Mouse (Mus musculus): ENCODE measurements around the gene Sh3glb2. TPM values are rescaled to one million over a fixed set of nuclear protein-coding genes. Genes with fewer than 3 reads are reported as not detected.

The Sh3glb2 gene
- polyA plus RNA-seq, 1 experiment from 2014 or later: 208 TPM

- WGBS: 86% methylated on average over 4 of the region's 4 CpGs
- Histone ChIP-seq H3K4me2 (ENCODE audit: low read length) (no peak overlapping the region), H3K9me3 (ENCODE audit: control insufficient read depth, low read length) (no peaks in the 10 kb centered on the region), H3K4me1 (ENCODE audit: control insufficient read depth, insufficient read depth, low read depth, low read length) (no peaks in the 10 kb centered on the region), H3K27me3 (replicated peaks; ENCODE audit: control insufficient read depth, insufficient read depth, low read length) (no peaks in the 10 kb centered on the region), H3K36me3 (ENCODE audit: control insufficient read depth, insufficient read depth, low read length) (peaks cover 26% of the 10 kb centered on the region), H3K4me3 (ENCODE audit: low read length) (no peak overlapping the region), H3K9ac (ENCODE audit: low read depth, low read length) (no peak overlapping the region), H3K27ac (ENCODE audit: low read depth, low read length) (no peak overlapping the region)
- no peak for ATAC-seq
These were observed 26.5 kb upstream of the Sh3glb2 start for GRCm38 (mm10) chr2:30385591-30385990.

- ATAC-seq: no peak
- H3K27me3 ChIP-seq (replicated peaks; ENCODE audit: control insufficient read depth, insufficient read depth, low read length): no peaks in the 10 kb centered on the region
- 75% methylated on average over 5 of the region's 5 CpGs for WGBS
- no peak overlapping the region for H3K9ac ChIP-seq (ENCODE audit: low read depth, low read length)
- H3K4me1 ChIP-seq (ENCODE audit: control insufficient read depth, insufficient read depth, low read depth, low read length): no peaks in the 10 kb centered on the region
- H3K4me3 ChIP-seq (ENCODE audit: low read length): no peak overlapping the region
- H3K36me3 ChIP-seq (ENCODE audit: control insufficient read depth, insufficient read depth, low read length): peaks cover 28% of the 10 kb centered on the region
- no peak overlapping the region for H3K4me2 ChIP-seq (ENCODE audit: low read length)
- no peaks in the 10 kb centered on the region for H3K9me3 ChIP-seq (ENCODE audit: control insufficient read depth, low read length)
- H3K27ac ChIP-seq (ENCODE audit: low read depth, low read length): no peak overlapping the region
These were observed 25.7 kb upstream of the Sh3glb2 start for GRCm38 (mm10) chr2:30384814-30385213.

GRCm38 (mm10) chr2:30381377-30381725 is 22.2 kb upstream of the Sh3glb2 start:
- H3K9me3 ChIP-seq (ENCODE audit: control insufficient read depth, low read length): no peaks in the 10 kb centered on the region
- peaks cover 45% of the 10 kb centered on the region for H3K36me3 ChIP-seq (ENCODE audit: control insufficient read depth, insufficient read depth, low read length)
- H3K27ac ChIP-seq (ENCODE audit: low read depth, low read length): no peak overlapping the region
- no peak for ATAC-seq
- no peaks in the 10 kb centered on the region for H3K27me3 ChIP-seq (replicated peaks; ENCODE audit: control insufficient read depth, insufficient read depth, low read length)
- no peak overlapping the region for H3K9ac ChIP-seq (ENCODE audit: low read depth, low read length)
- 96% methylated on average over 4 of the region's 4 CpGs for WGBS
- no peaks in the 10 kb centered on the region for H3K4me1 ChIP-seq (ENCODE audit: control insufficient read depth, insufficient read depth, low read depth, low read length)
- no peak overlapping the region for H3K4me2 ChIP-seq (ENCODE audit: low read length)
- no peak overlapping the region for H3K4me3 ChIP-seq (ENCODE audit: low read length)

- no peak for ATAC-seq
- 94% methylated on average over 9 of the region's 10 CpGs for WGBS
- Histone ChIP-seq H3K9me3 (ENCODE audit: control insufficient read depth, low read length) (no peaks in the 10 kb centered on the region), H3K36me3 (ENCODE audit: control insufficient read depth, insufficient read depth, low read length) (peaks cover 50% of the 10 kb centered on the region), H3K9ac (ENCODE audit: low read depth, low read length) (no peak overlapping the region), H3K27me3 (replicated peaks; ENCODE audit: control insufficient read depth, insufficient read depth, low read length) (no peaks in the 10 kb centered on the region), H3K4me2 (ENCODE audit: low read length) (no peak overlapping the region), H3K4me1 (ENCODE audit: control insufficient read depth, insufficient read depth, low read depth, low read length) (no peaks in the 10 kb centered on the region), H3K4me3 (ENCODE audit: low read length) (no peak overlapping the region), H3K27ac (ENCODE audit: low read depth, low read length) (no peak overlapping the region)
These were observed 21.6 kb upstream of the Sh3glb2 start for GRCm38 (mm10) chr2:30380564-30381376.

- no peak overlapping the region for H3K4me3 ChIP-seq (ENCODE audit: low read length)
- WGBS: 95% methylated on average over 7 of the region's 7 CpGs
- no peak for ATAC-seq
- H3K27me3 ChIP-seq (replicated peaks; ENCODE audit: control insufficient read depth, insufficient read depth, low read length): no peaks in the 10 kb centered on the region
- no peak overlapping the region for H3K27ac ChIP-seq (ENCODE audit: low read depth, low read length)
- peaks cover 52% of the 10 kb centered on the region for H3K36me3 ChIP-seq (ENCODE audit: control insufficient read depth, insufficient read depth, low read length)
- no peak overlapping the region for H3K4me2 ChIP-seq (ENCODE audit: low read length)
- H3K9me3 ChIP-seq (ENCODE audit: control insufficient read depth, low read length): no peaks in the 10 kb centered on the region
- no peak overlapping the region for H3K9ac ChIP-seq (ENCODE audit: low read depth, low read length)
- no peaks in the 10 kb centered on the region for H3K4me1 ChIP-seq (ENCODE audit: control insufficient read depth, insufficient read depth, low read depth, low read length)
These were observed 20.2 kb upstream of the Sh3glb2 start for GRCm38 (mm10) chr2:30379307-30379706.

- Histone ChIP-seq H3K36me3 (ENCODE audit: control insufficient read depth, insufficient read depth, low read length) (peaks cover 55% of the 10 kb centered on the region), H3K9me3 (ENCODE audit: control insufficient read depth, low read length) (no peaks in the 10 kb centered on the region), H3K27me3 (replicated peaks; ENCODE audit: control insufficient read depth, insufficient read depth, low read length) (no peaks in the 10 kb centered on the region), H3K4me1 (ENCODE audit: control insufficient read depth, insufficient read depth, low read depth, low read length) (no peaks in the 10 kb centered on the region), H3K4me2 (ENCODE audit: low read length) (no peak overlapping the region), H3K9ac (ENCODE audit: low read depth, low read length) (no peak overlapping the region), H3K27ac (ENCODE audit: low read depth, low read length) (no peak overlapping the region), H3K4me3 (ENCODE audit: low read length) (no peak overlapping the region)
- ATAC-seq: no peak
- 86% methylated on average over 5 of the region's 5 CpGs for WGBS
These were observed 18.6 kb upstream of the Sh3glb2 start for GRCm38 (mm10) chr2:30377721-30378120.

GRCm38 (mm10) chr2:30375893-30376292 is 16.8 kb upstream of the Sh3glb2 start:
- H3K4me3 ChIP-seq (ENCODE audit: low read length): no peak overlapping the region
- H3K9ac ChIP-seq (ENCODE audit: low read depth, low read length): no peak overlapping the region
- H3K9me3 ChIP-seq (ENCODE audit: control insufficient read depth, low read length): no peaks in the 10 kb centered on the region
- peaks cover 51% of the 10 kb centered on the region for H3K36me3 ChIP-seq (ENCODE audit: control insufficient read depth, insufficient read depth, low read length)
- no peak overlapping the region for H3K4me2 ChIP-seq (ENCODE audit: low read length)
- H3K27me3 ChIP-seq (replicated peaks; ENCODE audit: control insufficient read depth, insufficient read depth, low read length): no peaks in the 10 kb centered on the region
- no peak overlapping the region for H3K27ac ChIP-seq (ENCODE audit: low read depth, low read length)
- WGBS: 95% methylated on average over 10 of the region's 10 CpGs
- no peak for ATAC-seq
- H3K4me1 ChIP-seq (ENCODE audit: control insufficient read depth, insufficient read depth, low read depth, low read length): no peaks in the 10 kb centered on the region

GRCm38 (mm10) chr2:30372726-30373125 is 13.6 kb upstream of the Sh3glb2 start:
- WGBS: 96% methylated on average over 5 of the region's 5 CpGs
- peaks cover 65% of the 10 kb centered on the region for H3K36me3 ChIP-seq (ENCODE audit: control insufficient read depth, insufficient read depth, low read length)
- no peak overlapping the region for H3K4me2 ChIP-seq (ENCODE audit: low read length)
- no peaks in the 10 kb centered on the region for H3K9me3 ChIP-seq (ENCODE audit: control insufficient read depth, low read length)
- no peak for ATAC-seq
- H3K27me3 ChIP-seq (replicated peaks; ENCODE audit: control insufficient read depth, insufficient read depth, low read length): no peaks in the 10 kb centered on the region
- no peak overlapping the region for H3K9ac ChIP-seq (ENCODE audit: low read depth, low read length)
- H3K27ac ChIP-seq (ENCODE audit: low read depth, low read length): no peak overlapping the region
- no peak overlapping the region for H3K4me3 ChIP-seq (ENCODE audit: low read length)
- no peaks in the 10 kb centered on the region for H3K4me1 ChIP-seq (ENCODE audit: control insufficient read depth, insufficient read depth, low read depth, low read length)

- H3K36me3 ChIP-seq (ENCODE audit: control insufficient read depth, insufficient read depth, low read length): peaks cover 55% of the 10 kb centered on the region
- WGBS: 93% methylated on average over 8 of the region's 8 CpGs
- no peak overlapping the region for H3K27ac ChIP-seq (ENCODE audit: low read depth, low read length)
- no peak overlapping the region for H3K9ac ChIP-seq (ENCODE audit: low read depth, low read length)
- H3K27me3 ChIP-seq (replicated peaks; ENCODE audit: control insufficient read depth, insufficient read depth, low read length): no peaks in the 10 kb centered on the region
- no peak for ATAC-seq
- H3K9me3 ChIP-seq (ENCODE audit: control insufficient read depth, low read length): no peaks in the 10 kb centered on the region
- H3K4me2 ChIP-seq (ENCODE audit: low read length): no peak overlapping the region
- no peak overlapping the region for H3K4me3 ChIP-seq (ENCODE audit: low read length)
- no peaks in the 10 kb centered on the region for H3K4me1 ChIP-seq (ENCODE audit: control insufficient read depth, insufficient read depth, low read depth, low read length)
These were observed 12.4 kb upstream of the Sh3glb2 start for GRCm38 (mm10) chr2:30371544-30371943.
